Mouse (Mus musculus): Measurements from ENCODE around the gene Celf2. TPM values are rescaled to one million over a fixed set of nuclear protein-coding genes. Genes with fewer than 3 reads are reported as not detected.

Celf2 gene
- polyA plus RNA-seq, 1 experiment, result 35.9 TPM

- Histone ChIP-seq H3K4me1 (ENCODE audit: control insufficient read depth, insufficient read depth, low read length) (no peaks in the 10 kb centered on the region), H3K27ac (ENCODE audit: control insufficient read depth, insufficient read depth, low read depth, low read length, poor library complexity) (no peak overlapping the region), H3K4me3 (replicated peaks; ENCODE audit: control insufficient read depth, low read depth, low read length) (no peak overlapping the region)
- 73% methylated on average over 5 of the region's 5 CpGs for WGBS
- no peak for TF ChIP-seq POLR2A (IDR thresholded peaks at IDR 0.05; ENCODE audit: borderline replicate concordance, control insufficient read depth, low read depth, low read length)
- TF ChIP-seq CTCF (IDR thresholded peaks at IDR 0.05; ENCODE audit: control insufficient read depth, insufficient read depth, low read length), result no peak
Measured at GRCm38 (mm10) chr2:7025594-7025993, 483.8 kb downstream of the Celf2 start.

DNA sequence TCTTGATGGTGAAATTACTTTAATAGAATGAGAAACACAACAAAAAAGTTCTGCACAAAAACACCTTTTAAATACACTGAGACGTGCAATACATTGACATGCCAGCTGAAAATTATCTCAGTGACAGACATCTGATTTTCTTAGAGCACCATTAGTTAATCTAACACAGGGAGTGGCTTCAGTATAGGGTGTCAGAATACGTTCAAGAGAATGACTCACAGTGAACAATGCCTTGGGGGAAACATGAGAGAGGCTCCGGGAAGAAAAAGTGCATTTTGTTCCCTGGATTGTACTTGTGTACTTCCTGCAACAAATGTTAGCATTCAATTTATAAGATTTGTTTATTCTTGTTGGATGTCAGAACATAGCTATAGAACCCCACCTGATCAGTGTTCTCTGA lies 487.2 kb downstream of the Celf2 start:
- Histone ChIP-seq H3K4me1 (ENCODE audit: control insufficient read depth, insufficient read depth, low read length) (no peaks in the 10 kb centered on the region), H3K27ac (ENCODE audit: control insufficient read depth, insufficient read depth, low read depth, low read length, poor library complexity) (no peak overlapping the region), H3K4me3 (replicated peaks; ENCODE audit: control insufficient read depth, low read depth, low read length) (no peak overlapping the region)
- TF ChIP-seq POLR2A (IDR thresholded peaks at IDR 0.05; ENCODE audit: borderline replicate concordance, control insufficient read depth, low read depth, low read length) (no peak), CTCF (IDR thresholded peaks at IDR 0.05; ENCODE audit: control insufficient read depth, insufficient read depth, low read length) (no peak)
- WGBS, result 59% methylated on average over 3 of the region's 3 CpGs

DNA sequence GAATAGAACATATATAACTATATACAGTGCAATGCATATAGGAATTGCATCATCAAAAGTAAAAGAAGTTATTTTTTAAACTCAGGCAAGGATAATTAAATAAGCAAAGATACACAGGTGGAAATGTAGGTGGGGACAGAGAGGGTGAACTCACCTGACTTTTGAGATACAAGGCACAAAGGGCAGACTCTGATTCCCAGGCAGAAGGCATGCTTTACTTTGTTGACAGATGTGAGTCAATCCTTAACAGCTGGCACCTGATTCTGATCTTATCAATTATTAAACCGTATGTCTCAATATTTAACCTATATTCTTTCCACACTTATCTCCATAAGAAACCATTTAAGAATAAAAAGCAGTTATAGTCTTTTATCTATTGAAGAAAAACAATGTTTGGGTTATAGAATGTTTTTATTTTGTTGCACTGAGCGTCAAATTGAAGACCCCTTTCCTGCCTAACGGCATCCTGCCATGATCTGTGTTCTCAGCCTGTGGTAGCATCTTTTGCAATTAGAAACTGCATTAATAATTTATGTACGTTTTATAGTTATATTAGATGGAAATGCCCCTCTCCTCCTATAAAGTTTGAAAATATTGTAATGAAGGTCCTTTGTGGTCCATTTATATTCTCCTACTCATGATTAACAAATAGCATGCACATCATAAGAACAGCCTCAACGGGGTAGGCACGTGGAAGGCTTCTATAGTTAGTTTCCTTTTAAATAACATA lies 491.8 kb downstream of the Celf2 start:
- WGBS, result 79% methylated on average over 6 of the region's 6 CpGs

DNA sequence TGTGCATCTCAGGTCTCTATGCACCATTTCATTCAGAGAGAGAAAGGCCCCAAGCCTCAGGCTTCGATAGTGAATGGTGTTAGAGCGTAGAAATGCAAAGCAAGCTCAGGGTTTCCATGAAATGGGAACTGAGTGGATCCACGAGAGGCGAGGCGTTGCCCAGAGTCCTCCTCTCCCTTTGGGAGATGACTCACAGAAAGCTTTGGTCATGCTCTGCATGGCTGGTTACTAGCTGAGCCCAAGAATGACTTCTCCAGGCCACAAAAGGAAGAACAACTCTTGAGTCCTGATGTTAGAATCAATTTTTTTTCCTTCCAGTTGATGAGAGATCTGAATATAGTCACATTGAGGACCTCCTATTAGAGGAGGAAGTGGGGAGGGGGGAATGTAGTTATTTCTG lies 496.2 kb downstream of the Celf2 start:
- Histone ChIP-seq H3K4me3 (replicated peaks; ENCODE audit: control insufficient read depth, low read depth, low read length) (no peak overlapping the region), H3K4me1 (ENCODE audit: control insufficient read depth, insufficient read depth, low read length) (no peaks in the 10 kb centered on the region; the same call in 1 of the 2 replicates), H3K27ac (ENCODE audit: control insufficient read depth, insufficient read depth, low read depth, low read length, poor library complexity) (no peak overlapping the region)
- 82% methylated on average over 5 of the region's 5 CpGs for WGBS
- TF ChIP-seq CTCF (IDR thresholded peaks at IDR 0.05; ENCODE audit: control insufficient read depth, insufficient read depth, low read length) (no peak), POLR2A (IDR thresholded peaks at IDR 0.05; ENCODE audit: borderline replicate concordance, control insufficient read depth, low read depth, low read length) (no peak)

More for the DNA sequence above, 491.8 kb downstream of the Celf2 start:
- Histone ChIP-seq H3K4me3 (replicated peaks; ENCODE audit: control insufficient read depth, low read depth, low read length) (no peak overlapping the region), H3K4me1 (ENCODE audit: control insufficient read depth, insufficient read depth, low read length) (no peaks in the 10 kb centered on the region), H3K27ac (ENCODE audit: control insufficient read depth, insufficient read depth, low read depth, low read length, poor library complexity) (no peak overlapping the region)
- TF ChIP-seq POLR2A (IDR thresholded peaks at IDR 0.05; ENCODE audit: borderline replicate concordance, control insufficient read depth, low read depth, low read length) (no peak), CTCF (IDR thresholded peaks at IDR 0.05; ENCODE audit: control insufficient read depth, insufficient read depth, low read length) (no peak)

DNA sequence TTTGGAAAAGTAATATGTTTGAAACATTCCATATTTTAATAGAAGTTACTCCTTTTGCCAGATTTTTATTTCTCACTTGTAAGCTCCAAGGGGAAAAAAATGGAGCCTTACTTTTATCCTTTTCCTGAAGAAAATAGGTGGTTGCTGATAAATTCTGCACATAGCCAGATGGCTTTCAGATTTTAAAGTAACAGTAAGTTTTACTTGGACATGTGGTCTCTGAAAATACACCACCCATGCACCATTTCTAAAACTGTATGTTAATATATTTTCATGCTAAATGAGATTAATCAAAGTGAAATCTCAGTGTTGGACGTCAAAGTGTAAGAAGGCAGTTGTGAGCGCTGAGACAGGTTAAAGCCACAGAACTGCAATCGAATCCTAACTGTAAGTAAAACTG lies 502.5 kb downstream of the Celf2 start:
- TF ChIP-seq CTCF (IDR thresholded peaks at IDR 0.05; ENCODE audit: control insufficient read depth, insufficient read depth, low read length) (no peak), POLR2A (IDR thresholded peaks at IDR 0.05; ENCODE audit: borderline replicate concordance, control insufficient read depth, low read depth, low read length) (no peak)
- 84% methylated on average over 3 of the region's 3 CpGs for WGBS
- H3K4me1 ChIP-seq (ENCODE audit: control insufficient read depth, insufficient read depth, low read length), result no peaks in the 10 kb centered on the region; the same call in 1 of the 2 replicates

DNA sequence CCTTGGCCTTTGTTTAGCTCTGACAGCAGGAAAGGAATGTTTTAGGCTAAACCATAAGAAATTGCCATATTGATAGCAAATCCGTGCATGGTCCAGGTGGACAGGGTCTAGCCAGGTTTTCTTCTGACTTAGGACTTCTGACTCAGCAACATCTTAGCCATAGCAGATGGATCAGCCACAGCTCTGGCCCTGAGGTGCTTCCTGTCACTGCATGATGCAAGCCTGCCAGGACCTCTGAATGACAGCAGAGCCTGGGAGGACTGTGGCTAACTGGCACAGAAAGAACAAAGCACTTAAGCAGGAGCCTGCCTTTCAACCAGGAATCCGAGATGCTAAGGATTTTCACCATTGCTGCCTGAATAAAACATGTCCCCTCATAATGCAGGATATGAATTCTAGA lies 507.4 kb downstream of the Celf2 start:
- no peak for TF ChIP-seq POLR2A (IDR thresholded peaks at IDR 0.05; ENCODE audit: borderline replicate concordance, control insufficient read depth, low read depth, low read length)
- no peak for TF ChIP-seq CTCF (IDR thresholded peaks at IDR 0.05; ENCODE audit: control insufficient read depth, insufficient read depth, low read length)
- WGBS, result 67% methylated on average over 2 of the region's 2 CpGs
- H3K4me1 ChIP-seq (ENCODE audit: control insufficient read depth, insufficient read depth, low read length), result no peaks in the 10 kb centered on the region; the same call in 1 of the 2 replicates
- no peak overlapping the region for H3K27ac ChIP-seq (ENCODE audit: control insufficient read depth, insufficient read depth, low read depth, low read length, poor library complexity)
- no peak overlapping the region for H3K4me3 ChIP-seq (replicated peaks; ENCODE audit: control insufficient read depth, low read depth, low read length)

More for the DNA sequence above, 502.5 kb downstream of the Celf2 start:
- H3K27ac ChIP-seq (ENCODE audit: control insufficient read depth, insufficient read depth, low read depth, low read length, poor library complexity), result no peak overlapping the region
- no peak overlapping the region for H3K4me3 ChIP-seq (replicated peaks; ENCODE audit: control insufficient read depth, low read depth, low read length)

DNA sequence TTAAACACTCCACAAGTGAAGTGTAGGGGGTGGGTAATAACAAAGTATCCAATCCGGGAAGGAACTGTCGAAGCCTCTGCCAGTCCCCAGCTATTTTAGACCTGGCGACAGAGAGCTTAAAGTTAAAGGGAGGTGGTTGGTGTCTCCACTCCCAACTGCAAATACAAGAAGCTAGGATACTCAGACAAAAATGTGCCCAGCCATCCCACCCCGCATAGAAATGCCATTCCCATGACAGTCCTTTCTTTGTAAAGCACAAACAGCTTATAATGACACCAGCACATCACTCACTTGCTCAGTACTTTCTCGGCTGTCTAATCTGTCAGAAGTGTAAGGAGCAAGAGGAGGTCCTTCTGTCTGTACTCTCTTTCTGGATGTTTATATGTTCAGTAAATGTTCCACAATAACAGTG lies 518.3 kb downstream of the Celf2 start:
- TF ChIP-seq CTCF (IDR thresholded peaks at IDR 0.05; ENCODE audit: control insufficient read depth, insufficient read depth, low read length), result no peak
- no peak for TF ChIP-seq POLR2A (IDR thresholded peaks at IDR 0.05; ENCODE audit: borderline replicate concordance, control insufficient read depth, low read depth, low read length)
- Histone ChIP-seq H3K27ac (ENCODE audit: control insufficient read depth, insufficient read depth, low read depth, low read length, poor library complexity) (no peak overlapping the region), H3K4me3 (replicated peaks; ENCODE audit: control insufficient read depth, low read depth, low read length) (no peak overlapping the region), H3K4me1 (ENCODE audit: control insufficient read depth, insufficient read depth, low read length) (no peaks in the 10 kb centered on the region)
- WGBS, result 85% methylated on average over 5 of the region's 5 CpGs

DNA sequence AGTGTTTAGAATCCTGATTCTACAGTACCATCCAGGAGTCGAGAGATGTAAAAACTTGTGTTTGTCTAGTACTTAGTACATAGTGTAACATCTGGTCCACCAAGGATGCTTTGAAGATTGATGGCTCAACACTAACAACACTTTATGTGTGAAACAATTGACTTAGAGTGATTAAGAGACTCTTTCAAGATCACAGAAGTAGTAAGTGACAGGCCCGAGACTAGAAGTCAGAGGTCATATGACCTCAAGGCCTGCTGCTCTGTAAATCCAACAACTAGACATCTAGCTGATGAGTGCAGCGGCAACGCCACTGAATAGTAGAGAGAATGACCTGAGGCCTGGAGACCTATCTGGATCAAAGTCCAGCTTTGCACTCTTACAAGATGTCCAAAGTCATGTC lies 523.7 kb downstream of the Celf2 start:
- WGBS, result 80% methylated on average over 4 of the region's 4 CpGs
- H3K27ac ChIP-seq (ENCODE audit: control insufficient read depth, insufficient read depth, low read depth, low read length, poor library complexity), result no peak overlapping the region
- no peak overlapping the region for H3K4me3 ChIP-seq (replicated peaks; ENCODE audit: control insufficient read depth, low read depth, low read length)

More for the DNA sequence above, 523.7 kb downstream of the Celf2 start:
- TF ChIP-seq POLR2A (IDR thresholded peaks at IDR 0.05; ENCODE audit: borderline replicate concordance, control insufficient read depth, low read depth, low read length), result no peak
- TF ChIP-seq CTCF (IDR thresholded peaks at IDR 0.05; ENCODE audit: control insufficient read depth, insufficient read depth, low read length), result no peak
- no peaks in the 10 kb centered on the region for H3K4me1 ChIP-seq (ENCODE audit: control insufficient read depth, insufficient read depth, low read length)
